ENCODE assay signal across 1 mouse cellular context in the genomic region with DNA sequence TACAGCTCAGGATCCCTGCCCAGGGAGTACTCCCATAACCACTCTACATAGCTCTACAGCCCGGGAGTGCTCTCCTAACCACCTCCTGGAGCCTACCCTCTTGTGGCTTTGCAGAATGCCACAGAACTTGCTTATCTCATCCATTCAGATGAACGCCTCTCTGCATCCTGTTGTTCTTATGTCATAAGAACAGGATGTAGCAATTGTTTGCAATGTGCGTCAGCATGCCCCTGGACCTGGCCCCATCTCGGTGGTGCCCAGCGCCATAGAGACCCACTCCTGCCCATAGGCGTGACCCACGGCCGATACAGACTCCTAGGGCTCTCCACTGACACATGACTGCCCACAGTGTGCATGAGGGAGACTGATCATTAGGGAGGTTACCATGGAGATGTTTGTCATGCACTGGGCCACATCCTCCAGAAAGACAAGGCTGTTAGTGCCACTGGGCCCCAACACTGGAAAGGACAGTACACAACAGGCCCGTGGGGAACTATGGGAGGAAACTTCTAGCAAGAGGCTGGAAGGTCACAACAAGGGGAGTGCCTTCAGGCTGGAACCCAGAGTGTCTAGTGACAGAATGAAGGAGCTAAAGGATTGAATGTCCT.
TF ChIP-seq lines count a peak whose summit lies in the region.

No protein-coding gene starts in this region.

TF ChIP-seq in MEL, 35 proteins besides CTCF, POLR2A, EP300 and RAD21:
- TF ChIP-seq TAL1 (IDR thresholded peaks at IDR 0.05; ENCODE audit: low read length) (peak; percentile 98), TBP (IDR thresholded peaks at IDR 0.05; ENCODE audit: low read depth, low read length) (peak; percentile 80), E2F4 (IDR thresholded peaks at IDR 0.05; ENCODE audit: borderline replicate concordance, low read depth, low read length) (no peak), MYC (IDR thresholded peaks at IDR 0.05; ENCODE audit: low read depth, low read length) (0 out of 2 replicates have a peak, but pooled peaks have one; percentile 67), BHLHE40 (IDR thresholded peaks at IDR 0.05; ENCODE audit: borderline replicate concordance, low read depth, low read length) (0 out of 2 replicates have a peak, but pooled peaks have one; percentile 32), GABPA (IDR thresholded peaks at IDR 0.05; ENCODE audit: low read depth, low read length) (no peak), NRF1 (IDR thresholded peaks at IDR 0.05; ENCODE audit: insufficient read depth, low read depth, low read length, poor library complexity, severe bottlenecking) (no peak), NELFE (IDR thresholded peaks at IDR 0.05; ENCODE audit: low read depth, low read length) (peak; percentile 38), KAT2A (conservative IDR thresholded peaks at IDR 0.05; ENCODE audit: low read depth, low read length) (no peak; the same call in 1 of the 2 replicates), ETS1 (IDR thresholded peaks at IDR 0.05; ENCODE audit: low read depth, low read length) (peak; percentile 97), ZC3H11A (IDR thresholded peaks at IDR 0.05; ENCODE audit: low read depth, low read length) (no peak), POLR2AphosphoS2 (IDR thresholded peaks at IDR 0.05; ENCODE audit: low read length) (0 out of 2 replicates have a peak, but pooled peaks have one; percentile 34), MAX (IDR thresholded peaks at IDR 0.05; ENCODE audit: low read length) (no peak), HCFC1 (IDR thresholded peaks at IDR 0.05; ENCODE audit: low read depth, low read length) (no peak), POLR2AphosphoS5 (IDR thresholded peaks at IDR 0.05; ENCODE audit: borderline replicate concordance, low read depth, low read length) (no peak), SIN3A (IDR thresholded peaks at IDR 0.05; ENCODE audit: low read length) (peak; percentile 84), USF2 (IDR thresholded peaks at IDR 0.05; ENCODE audit: borderline replicate concordance in 1 of 2, insufficient read depth in 1 of 2, low read depth in 1 of 2, low read length in 2 of 2) (no peak), JUND (IDR thresholded peaks at IDR 0.05; ENCODE audit: low read depth, low read length) (no peak), CHD2 (IDR thresholded peaks at IDR 0.05; ENCODE audit: low read length) (no peak), GATA1 (IDR thresholded peaks at IDR 0.05; ENCODE audit: low read depth, low read length) (peak; percentile 92), SMC3 (IDR thresholded peaks at IDR 0.05; ENCODE audit: low read depth, low read length) (no peak), MXI1 (IDR thresholded peaks at IDR 0.05; ENCODE audit: low read depth, low read length) (peak; percentile 57; the same call in 1 of the 2 replicates), MAFK (IDR thresholded peaks at IDR 0.05; ENCODE audit: borderline replicate concordance, low read depth, low read length) (peak; percentile 79; the same call in 1 of the 2 replicates), UBTF (IDR thresholded peaks at IDR 0.05; ENCODE audit: borderline replicate concordance, insufficient read depth, low read depth, low read length) (no peak), ZKSCAN1 (IDR thresholded peaks at IDR 0.05; ENCODE audit: low read depth, low read length) (no peak), ELF1 (IDR thresholded peaks at IDR 0.05; ENCODE audit: low read depth, low read length) (no peak), MYB (IDR thresholded peaks at IDR 0.05; ENCODE audit: low read depth, low read length) (no peak), CHD1 (IDR thresholded peaks at IDR 0.05; ENCODE audit: low read depth, low read length) (no peak), USF1 (IDR thresholded peaks at IDR 0.05; ENCODE audit: low read depth, low read length) (no peak), TCF12 (IDR thresholded peaks at IDR 0.05; ENCODE audit: low read depth, low read length) (peak; percentile 95), ZMIZ1 (IDR thresholded peaks at IDR 0.05; ENCODE audit: low read depth, low read length) (0 out of 2 replicates have a peak, but pooled peaks have one; percentile 28), MEF2A (IDR thresholded peaks at IDR 0.05; ENCODE audit: extremely low read depth, insufficient replicate concordance, low read depth, low read length, poor library complexity, severe bottlenecking) (no peak), RCOR1 (IDR thresholded peaks at IDR 0.05; ENCODE audit: low read depth, low read length) (peak; percentile 82), ZNF384 (IDR thresholded peaks at IDR 0.05; ENCODE audit: low read depth, low read length) (no peak), MAZ (IDR thresholded peaks at IDR 0.05; ENCODE audit: low read depth, low read length) (no peak)
TF ChIP-seq in MEL: peak in this region for 14.
